Mouse (Mus musculus) embryonic facial prominence, embryonic 13.5 days (tissue): ENCODE measurements around the gene Trp53i11. TPM values are rescaled to one million over a fixed set of nuclear protein-coding genes. Genes with fewer than 3 reads are reported as not detected.
A peak's percentile ranks its signal among the peaks of the same experiment; 100 is the strongest.

Source experiments
- ATAC-seq: fragments of 200-750 bp; cut with Nextera tagmentation; 2 replicates; pipeline ENCODE4 v1.8.0; 2017; ENCODE audit warnings: low read depth; ENCODE audit not compliant: insufficient number of reproducible peaks, insufficient read depth, low FRiP score, low TSS enrichment
- H3K27ac ChIP-seq: fragments of 300-500 bp; sonication (generic); 2 replicates; pipeline ENCODE4 v1.5.1; 2015; ENCODE audit warnings: moderate library complexity, mild to moderate bottlenecking, inconsistent platforms
- H3K27me3 ChIP-seq: fragments of 300-500 bp; sonication (generic); 2 replicates; pipeline ENCODE4 v1.6.1; 2015; ENCODE audit warnings: mild to moderate bottlenecking, inconsistent platforms
- H3K36me3 ChIP-seq: fragments of 300-500 bp; sonication (generic); 2 replicates; pipeline ENCODE4 v1.6.1; 2015; ENCODE audit warnings: mild to moderate bottlenecking, inconsistent platforms
- H3K4me1 ChIP-seq: fragments of 300-500 bp; sonication (generic); 2 replicates; pipeline ENCODE4 v1.6.1; 2015; ENCODE audit warnings: inconsistent platforms
- H3K4me2 ChIP-seq: fragments of 300-500 bp; sonication (generic); 2 replicates; pipeline ENCODE4 v1.6.1; 2015; ENCODE audit warnings: moderate library complexity, mild to moderate bottlenecking, inconsistent platforms
- H3K4me3 ChIP-seq: fragments of 300-500 bp; sonication (generic); 2 replicates; pipeline ENCODE4 v1.5.1; 2015; ENCODE audit warnings: mild to moderate bottlenecking, inconsistent platforms
- H3K9ac ChIP-seq: fragments of 300-500 bp; sonication (generic); 2 replicates; pipeline ENCODE4 v1.6.1; 2015; ENCODE audit warnings: mild to moderate bottlenecking, inconsistent platforms
- H3K9me3 ChIP-seq: fragments of 300-500 bp; sonication (generic); 2 replicates; pipeline ENCODE4 v1.6.1; 2016; ENCODE audit warnings: inconsistent platforms
- WGBS: fragments of 180-500 bp; shearing (Covaris S2); methylation state at CpG from one replicate; pipeline ENCODE4 v1.1.7; 2015; ENCODE audit warnings: mixed read lengths; 5-methylcytosine and 5-hydroxymethylcytosine counted together
- polyA plus RNA-seq: library from polyadenylated mRNA; unstranded; fragments of >200 nt; fragmentation: Nextera tagmentation; extraction: Ambion mirVana; gene quantifications from 2 replicates; pipeline ENCODE4 v1.2.1, GENCODE M21; 2015

Trp53i11 gene
- polyA plus RNA-seq, 1 experiment from 2014 or later = 27.0 TPM

- no peak overlapping the region for H3K4me3 ChIP-seq
- H3K27me3 ChIP-seq = no peaks in the 10 kb centered on the region
- H3K27ac ChIP-seq = no peak overlapping the region
- WGBS = 91% methylated on average over 3 of the region's 3 CpGs
- H3K9ac ChIP-seq = no peak overlapping the region
- H3K36me3 ChIP-seq = peaks cover 19% of the 10 kb centered on the region; the same call in 1 of the 2 replicates
- H3K4me2 ChIP-seq = no peak overlapping the region
- H3K9me3 ChIP-seq = no peaks in the 10 kb centered on the region
- H3K4me1 ChIP-seq = peaks cover 12% of the 10 kb centered on the region
- ATAC-seq = no peak
Observed at GRCm38 (mm10) chr2:93201997-93202396, 14.6 kb downstream of the Trp53i11 start.

- H3K9ac ChIP-seq = no peak overlapping the region
- H3K27me3 ChIP-seq = no peaks in the 10 kb centered on the region
- H3K9me3 ChIP-seq = no peaks in the 10 kb centered on the region
- WGBS = 27% methylated on average over 1 of the region's 1 CpGs
- peaks cover 12% of the 10 kb centered on the region for H3K4me1 ChIP-seq
- peaks cover 17% of the 10 kb centered on the region; the same call in 1 of the 2 replicates for H3K36me3 ChIP-seq
- H3K27ac ChIP-seq = no peak overlapping the region
- no peak overlapping the region for H3K4me3 ChIP-seq
- no peak for ATAC-seq
- no peak overlapping the region for H3K4me2 ChIP-seq
Observed at GRCm38 (mm10) chr2:93202782-93203181, 15.4 kb downstream of the Trp53i11 start.

- Histone ChIP-seq H3K36me3 (peaks cover 17% of the 10 kb centered on the region; the same call in 1 of the 2 replicates), H3K27ac (no peak overlapping the region)
Observed at GRCm38 (mm10) chr2:93203682-93204081, 16.3 kb downstream of the Trp53i11 start.

GRCm38 (mm10) chr2:93204571-93204970, 17.2 kb downstream of the Trp53i11 start:
- H3K9ac ChIP-seq = no peak overlapping the region
- H3K27ac ChIP-seq = no peak overlapping the region
- no peak for ATAC-seq
- H3K27me3 ChIP-seq = no peaks in the 10 kb centered on the region
- H3K36me3 ChIP-seq = peaks cover 17% of the 10 kb centered on the region; the same call in 1 of the 2 replicates
- no peak overlapping the region for H3K4me2 ChIP-seq
- no peak overlapping the region for H3K4me3 ChIP-seq
- no peaks in the 10 kb centered on the region for H3K9me3 ChIP-seq
- peaks cover 12% of the 10 kb centered on the region for H3K4me1 ChIP-seq
- 79% methylated on average over 6 of the region's 6 CpGs for WGBS

More at GRCm38 (mm10) chr2:93203682-93204081, 16.3 kb downstream of the Trp53i11 start:
- ATAC-seq = no peak
- peaks cover 12% of the 10 kb centered on the region for H3K4me1 ChIP-seq
- no peak overlapping the region for H3K4me3 ChIP-seq
- H3K9me3 ChIP-seq = no peaks in the 10 kb centered on the region
- H3K4me2 ChIP-seq = no peak overlapping the region
- no peak overlapping the region for H3K9ac ChIP-seq
- WGBS = 17% methylated on average over 10 of the region's 10 CpGs
- no peaks in the 10 kb centered on the region for H3K27me3 ChIP-seq

GRCm38 (mm10) chr2:93206126-93206525, 18.8 kb downstream of the Trp53i11 start:
- no peak overlapping the region for H3K27ac ChIP-seq
- H3K36me3 ChIP-seq = peaks cover 6% of the 10 kb centered on the region
- whole genome bisulfite sequencing = 95% methylated on average over 1 of the region's 1 CpGs
- no peak for ATAC-seq
- no peak overlapping the region for H3K4me2 ChIP-seq
- H3K4me1 ChIP-seq = peaks cover under 1% of the 10 kb centered on the region; the same call in 1 of the 2 replicates
- no peaks in the 10 kb centered on the region for H3K27me3 ChIP-seq
- H3K9me3 ChIP-seq = no peaks in the 10 kb centered on the region
- no peak overlapping the region for H3K4me3 ChIP-seq
- no peak overlapping the region for H3K9ac ChIP-seq

GRCm38 (mm10) chr2:93212386-93212785, 25.0 kb downstream of the Trp53i11 start:
- Histone ChIP-seq H3K4me3 (no peak overlapping the region), H3K27me3 (no peaks in the 10 kb centered on the region; the same call in 1 of the 2 replicates), H3K4me1 (peaks cover 20% of the 10 kb centered on the region), H3K9ac (no peak overlapping the region), H3K9me3 (no peaks in the 10 kb centered on the region), H3K27ac (no peak overlapping the region), H3K4me2 (no peak overlapping the region), H3K36me3 (peaks cover 11% of the 10 kb centered on the region)
- 68% methylated on average over 2 of the region's 2 CpGs for WGBS
- no peak for ATAC-seq

- no peak overlapping the region for H3K4me3 ChIP-seq
- H3K9ac ChIP-seq = no peak overlapping the region
- H3K27ac ChIP-seq = no peak overlapping the region
- ATAC-seq = no peak
- no peak overlapping the region for H3K4me2 ChIP-seq
- H3K27me3 ChIP-seq = no peaks in the 10 kb centered on the region; the same call in 1 of the 2 replicates
- H3K36me3 ChIP-seq = peaks cover 11% of the 10 kb centered on the region
- 92% methylated on average over 2 of the region's 2 CpGs for WGBS
- H3K9me3 ChIP-seq = no peaks in the 10 kb centered on the region
- H3K4me1 ChIP-seq = peaks cover 24% of the 10 kb centered on the region
Observed at GRCm38 (mm10) chr2:93212865-93213264, 25.5 kb downstream of the Trp53i11 start.

GRCm38 (mm10) chr2:93214192-93214591, 26.8 kb downstream of the Trp53i11 start:
- Histone ChIP-seq H3K4me1 (peaks cover 35% of the 10 kb centered on the region), H3K27me3 (no peaks in the 10 kb centered on the region; the same call in 1 of the 2 replicates), H3K9me3 (no peaks in the 10 kb centered on the region), H3K9ac (no peak overlapping the region), H3K27ac (no peak overlapping the region), H3K4me3 (no peak overlapping the region), H3K4me2 (no peak overlapping the region), H3K36me3 (peaks cover 11% of the 10 kb centered on the region)
- 67% methylated on average over 1 of the region's 1 CpGs for WGBS
- ATAC-seq = no peak

- H3K4me2 ChIP-seq = no peak overlapping the region
- H3K36me3 ChIP-seq = peaks cover 8% of the 10 kb centered on the region; the same call in 1 of the 2 replicates
- no peak overlapping the region for H3K4me3 ChIP-seq
- ATAC-seq = no peak
- peaks cover 40% of the 10 kb centered on the region for H3K4me1 ChIP-seq
- no peaks in the 10 kb centered on the region for H3K9me3 ChIP-seq
- no peak overlapping the region for H3K9ac ChIP-seq
- no peaks in the 10 kb centered on the region; the same call in 1 of the 2 replicates for H3K27me3 ChIP-seq
- H3K27ac ChIP-seq = no peak overlapping the region
- WGBS = 73% methylated on average over 10 of the region's 10 CpGs
Observed at GRCm38 (mm10) chr2:93215790-93216189, 28.4 kb downstream of the Trp53i11 start.

- Histone ChIP-seq H3K27ac (peak overlapping the region; percentile 75), H3K4me2 (no peak overlapping the region; the same call in 1 of the 2 replicates), H3K4me1 (peaks cover 40% of the 10 kb centered on the region), H3K36me3 (0 out of 2 replicates have a peak, but pooled peaks cover under 1% of the 10 kb centered on the region), H3K9me3 (no peaks in the 10 kb centered on the region), H3K27me3 (no peaks in the 10 kb centered on the region; the same call in 1 of the 2 replicates), H3K9ac (no peak overlapping the region), H3K4me3 (no peak overlapping the region)
- ATAC-seq = no peak
- whole genome bisulfite sequencing = 13% methylated on average over 7 of the region's 7 CpGs
Observed at GRCm38 (mm10) chr2:93217015-93217414, 29.7 kb downstream of the Trp53i11 start.

GRCm38 (mm10) chr2:93218353-93218990, 31.1 kb downstream of the Trp53i11 start:
- H3K4me1 ChIP-seq = peaks cover 40% of the 10 kb centered on the region
- WGBS = 69% methylated on average over 7 of the region's 7 CpGs
- no peaks in the 10 kb centered on the region; the same call in 1 of the 2 replicates for H3K27me3 ChIP-seq
- H3K4me2 ChIP-seq = no peak overlapping the region
- H3K36me3 ChIP-seq = no peaks in the 10 kb centered on the region
- no peak overlapping the region for H3K4me3 ChIP-seq
- H3K9me3 ChIP-seq = no peaks in the 10 kb centered on the region
- no peak for ATAC-seq
- no peak overlapping the region for H3K9ac ChIP-seq
- H3K27ac ChIP-seq = 0 out of 2 replicates have a peak overlapping the region, but pooled peaks have one; percentile 13

GRCm38 (mm10) chr2:93219576-93219975, 32.2 kb downstream of the Trp53i11 start:
- ATAC-seq = no peak
- whole genome bisulfite sequencing = 96% methylated on average over 3 of the region's 3 CpGs
- H3K4me1 ChIP-seq = peaks cover 34% of the 10 kb centered on the region
- no peak overlapping the region for H3K4me3 ChIP-seq
- no peak overlapping the region for H3K9ac ChIP-seq
- H3K27ac ChIP-seq = no peak overlapping the region
- H3K4me2 ChIP-seq = no peak overlapping the region
- no peaks in the 10 kb centered on the region for H3K9me3 ChIP-seq
- no peaks in the 10 kb centered on the region for H3K36me3 ChIP-seq
- H3K27me3 ChIP-seq = no peaks in the 10 kb centered on the region
